Mouse (Mus musculus): ENCODE measurements around the gene Kcnj4. TPM values are rescaled to one million over a fixed set of nuclear protein-coding genes. Genes with fewer than 3 reads are reported as not detected.
"Not testable (repeated sequence)": the region's sequence is repeated elsewhere in the genome, so short reads cannot be mapped to it uniquely, and the experiment has no call there.

The Kcnj4 gene
- polyA plus RNA-seq, 1 experiment from 2014 or later = not detected

DNA sequence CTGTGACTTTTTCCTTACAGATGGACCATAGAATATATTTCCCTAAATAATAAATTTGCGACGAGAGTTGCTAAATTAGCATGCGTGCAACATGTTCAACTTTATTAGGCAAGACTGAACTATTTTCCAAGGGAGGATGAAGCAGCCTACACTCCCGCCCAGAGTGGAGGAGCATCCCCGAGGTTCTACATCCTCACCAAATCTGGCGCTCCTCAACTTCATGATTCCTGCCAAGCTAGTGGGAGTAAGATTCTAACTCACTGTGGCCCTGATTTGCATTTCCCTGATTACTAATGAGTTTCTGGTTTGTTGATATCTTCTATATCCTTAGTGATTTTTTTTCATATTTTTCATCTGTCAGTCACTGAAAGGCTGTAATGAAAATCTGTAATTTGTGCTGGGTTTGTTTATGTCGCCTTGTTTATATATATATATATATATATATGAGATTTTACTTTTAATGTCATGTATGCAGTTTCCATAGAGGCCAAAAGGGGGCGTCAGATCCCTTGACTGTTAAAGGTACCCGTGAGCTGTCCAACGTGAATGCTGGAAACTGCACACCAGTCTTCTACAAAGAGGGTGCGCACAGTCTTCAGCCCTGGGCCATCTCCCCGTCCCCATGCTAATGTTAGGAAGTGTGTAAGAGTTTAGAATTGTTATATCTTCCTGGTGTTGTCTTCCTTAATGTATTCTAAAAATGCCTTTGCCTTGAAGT, 31.2 kb downstream of the Kcnj4 start:
- Histone ChIP-seq H3K9me3 (no peaks in the 10 kb centered on the region), H3K9ac (no peak overlapping the region), H3K4me3 (no peak overlapping the region), H3K27me3 (peaks cover 3% of the 10 kb centered on the region; the same call in 1 of the 2 replicates), H3K4me1 (0 out of 2 replicates have a peak, but pooled peaks cover 4% of the 10 kb centered on the region), H3K4me2 (replicated peaks) (no peak overlapping the region), H3K36me3 (no peaks in the 10 kb centered on the region), H3K27ac (no peak overlapping the region)
- ATAC-seq (ENCODE audit: insufficient number of reproducible peaks, insufficient read depth, low FRiP score, low TSS enrichment) = no peak
- WGBS = 52% methylated on average over 12 of the region's 12 CpGs

DNA sequence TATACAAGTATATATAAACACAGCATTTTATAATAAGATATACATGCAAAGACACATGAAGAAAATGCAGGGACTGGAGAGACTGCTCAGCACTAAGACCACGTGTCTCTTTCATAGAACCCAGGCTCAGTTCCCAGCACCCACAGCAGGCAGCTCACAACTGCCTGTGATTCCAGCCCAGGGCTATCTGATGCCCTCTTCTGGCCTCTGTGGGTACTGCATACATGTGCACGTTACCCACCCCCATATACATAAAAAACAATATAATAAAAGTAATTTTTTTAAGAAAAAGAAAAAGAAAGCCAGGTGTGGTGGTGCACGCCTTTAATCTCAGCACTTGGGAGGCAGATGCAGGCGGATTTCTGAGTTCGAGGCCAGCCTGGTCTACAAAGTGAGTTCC, 32.0 kb downstream of the Kcnj4 start:
- H3K4me1 ChIP-seq = 0 out of 2 replicates have a peak, but pooled peaks cover 4% of the 10 kb centered on the region
- H3K36me3 ChIP-seq = no peaks in the 10 kb centered on the region
- no peak overlapping the region for H3K4me2 ChIP-seq (replicated peaks)
- H3K4me3 ChIP-seq = no peak overlapping the region
- 0 out of 2 replicates have a peak, but pooled peaks cover 3% of the 10 kb centered on the region for H3K27me3 ChIP-seq
- H3K9ac ChIP-seq = no peak overlapping the region
- 77% methylated on average over 5 of the region's 5 CpGs for WGBS
- no peak for ATAC-seq (ENCODE audit: insufficient number of reproducible peaks, insufficient read depth, low FRiP score, low TSS enrichment)
- H3K9me3 ChIP-seq = no peaks in the 10 kb centered on the region
- H3K27ac ChIP-seq = no peak overlapping the region

DNA sequence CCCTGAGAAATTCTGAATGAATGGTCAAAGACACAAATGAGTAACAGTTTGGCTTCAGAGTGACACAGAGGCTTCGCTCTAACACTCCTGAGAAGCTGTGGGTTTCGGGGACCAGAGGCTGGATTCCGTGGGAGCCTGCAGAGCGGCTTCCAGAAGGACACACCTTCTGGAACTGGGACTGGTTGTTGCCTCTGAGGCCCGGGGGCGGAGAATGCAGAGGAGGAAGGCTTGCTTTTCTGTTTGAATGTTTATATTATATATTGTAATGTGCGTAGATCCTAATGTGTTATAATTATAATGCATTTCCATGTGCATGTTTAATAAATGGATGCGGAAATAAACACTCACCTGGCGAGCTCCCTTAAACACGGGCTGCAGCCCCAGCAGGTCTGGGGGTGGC, 33.9 kb downstream of the Kcnj4 start:
- no peak overlapping the region for H3K27ac ChIP-seq
- WGBS = 50% methylated on average over 10 of the region's 10 CpGs
- no peaks in the 10 kb centered on the region for H3K4me1 ChIP-seq
- H3K36me3 ChIP-seq = no peaks in the 10 kb centered on the region
- H3K9me3 ChIP-seq = no peaks in the 10 kb centered on the region
- peak overlapping the region; percentile 24; the same call in 1 of the 2 replicates for H3K9ac ChIP-seq
- H3K4me2 ChIP-seq (replicated peaks) = peak overlapping the region; percentile 36
- H3K27me3 ChIP-seq = no peaks in the 10 kb centered on the region
- no peak overlapping the region for H3K4me3 ChIP-seq
- no peak for ATAC-seq (ENCODE audit: insufficient number of reproducible peaks, insufficient read depth, low FRiP score, low TSS enrichment)

DNA sequence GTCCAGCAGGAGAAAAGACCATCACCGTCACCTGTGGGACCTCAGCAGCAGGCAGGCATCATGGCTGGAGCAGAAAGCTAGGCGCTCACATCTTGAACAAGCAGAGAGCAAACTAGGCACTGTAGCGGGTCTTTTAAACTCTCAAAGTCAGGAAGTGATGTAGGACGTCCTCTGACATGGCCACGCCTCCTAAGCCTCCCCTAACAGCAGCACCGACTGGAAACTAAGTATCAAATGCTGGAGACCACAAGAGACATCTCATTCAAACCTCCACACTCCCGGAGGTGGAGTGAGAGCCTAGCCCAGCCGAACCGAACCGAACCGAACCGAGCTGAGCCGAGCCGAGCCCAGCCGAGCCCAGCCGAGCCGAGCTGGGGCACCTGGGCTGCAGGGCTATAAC, 34.5 kb downstream of the Kcnj4 start:
- no peaks in the 10 kb centered on the region for H3K9me3 ChIP-seq
- peak overlapping the region; percentile 36 for H3K4me2 ChIP-seq (replicated peaks)
- no peak overlapping the region for H3K27ac ChIP-seq
- H3K9ac ChIP-seq = peak overlapping the region; percentile 24; the same call in 1 of the 2 replicates
- H3K4me1 ChIP-seq = no peaks in the 10 kb centered on the region
- ATAC-seq (ENCODE audit: insufficient number of reproducible peaks, insufficient read depth, low FRiP score, low TSS enrichment) = no peak
- 29% methylated on average over 17 of the region's 17 CpGs for WGBS
- H3K27me3 ChIP-seq = no peaks in the 10 kb centered on the region
- peak overlapping the region; percentile 23 for H3K4me3 ChIP-seq
- no peaks in the 10 kb centered on the region for H3K36me3 ChIP-seq

DNA sequence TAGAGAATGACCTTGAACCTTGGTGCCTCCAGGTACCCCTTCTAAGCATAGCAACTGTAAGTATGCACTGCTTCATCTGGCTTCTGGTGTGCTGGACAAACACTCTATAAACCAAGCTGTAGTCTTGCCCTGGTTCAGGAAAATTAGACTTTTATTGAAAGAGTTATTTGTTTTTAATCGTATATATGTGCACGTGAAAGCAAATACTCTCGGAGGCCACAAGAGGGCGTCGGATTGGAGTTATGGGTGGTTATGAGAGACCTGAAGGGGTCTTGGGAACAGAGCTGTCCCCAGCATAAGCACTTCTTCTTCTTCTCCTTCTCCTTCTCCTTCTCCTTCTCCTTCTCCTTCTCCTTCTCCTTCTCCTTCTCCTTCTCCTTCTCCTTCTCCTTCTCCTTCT, 35.5 kb downstream of the Kcnj4 start:
- Histone ChIP-seq H3K4me2 (replicated peaks) (no peak overlapping the region), H3K4me1 (no peaks in the 10 kb centered on the region), H3K27me3 (no peaks in the 10 kb centered on the region), H3K4me3 (no peak overlapping the region), H3K27ac (no peak overlapping the region), H3K36me3 (no peaks in the 10 kb centered on the region), H3K9me3 (no peaks in the 10 kb centered on the region), H3K9ac (no peak overlapping the region)
- ATAC-seq (ENCODE audit: insufficient number of reproducible peaks, insufficient read depth, low FRiP score, low TSS enrichment) = no peak
- 72% methylated on average over 5 of the region's 5 CpGs for WGBS

DNA sequence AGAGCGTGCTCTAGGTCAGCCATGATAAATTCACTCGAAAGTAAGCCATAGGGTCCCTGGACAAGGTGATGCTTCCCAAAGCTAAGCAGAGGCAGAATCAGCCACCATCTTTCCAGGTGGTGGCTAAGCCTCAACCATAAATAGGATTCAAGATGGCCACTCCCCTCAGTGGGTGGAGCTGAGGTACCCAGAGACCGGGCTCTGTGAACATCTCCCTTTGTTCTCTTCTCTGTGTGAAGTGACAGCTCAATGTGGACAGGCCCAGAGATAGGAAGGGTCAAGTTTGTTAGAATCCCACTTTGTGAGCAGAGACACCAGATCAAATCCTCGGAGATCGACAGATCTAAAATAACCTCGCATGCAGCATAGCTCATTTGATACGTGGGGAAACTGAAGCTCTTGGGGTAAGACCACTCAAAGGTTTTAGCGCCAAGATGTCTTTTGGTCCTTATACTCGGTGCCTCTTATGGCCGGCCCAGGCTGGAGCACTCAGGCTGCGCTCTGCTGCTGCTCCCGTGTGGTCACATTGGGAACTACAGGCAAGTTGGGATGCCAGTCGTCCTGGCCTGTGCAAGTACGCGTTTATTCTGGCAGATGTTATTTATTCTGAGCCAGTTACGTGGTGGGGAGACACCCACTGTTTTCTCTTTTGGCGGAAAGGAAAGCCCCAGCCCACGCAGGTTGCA, 38.3 kb downstream of the Kcnj4 start:
- Histone ChIP-seq H3K4me3 (no peak overlapping the region), H3K9me3 (0 out of 2 replicates have a peak, but pooled peaks cover 2% of the 10 kb centered on the region), H3K4me1 (no peaks in the 10 kb centered on the region), H3K27ac (no peak overlapping the region), H3K27me3 (peaks cover 19% of the 10 kb centered on the region), H3K9ac (no peak overlapping the region), H3K36me3 (no peaks in the 10 kb centered on the region), H3K4me2 (replicated peaks) (no peak overlapping the region)
- ATAC-seq (ENCODE audit: insufficient number of reproducible peaks, insufficient read depth, low FRiP score, low TSS enrichment) = peak; percentile 71; the same call in 1 of the 2 replicates
- 6% methylated on average over 18 of the region's 18 CpGs for WGBS

DNA sequence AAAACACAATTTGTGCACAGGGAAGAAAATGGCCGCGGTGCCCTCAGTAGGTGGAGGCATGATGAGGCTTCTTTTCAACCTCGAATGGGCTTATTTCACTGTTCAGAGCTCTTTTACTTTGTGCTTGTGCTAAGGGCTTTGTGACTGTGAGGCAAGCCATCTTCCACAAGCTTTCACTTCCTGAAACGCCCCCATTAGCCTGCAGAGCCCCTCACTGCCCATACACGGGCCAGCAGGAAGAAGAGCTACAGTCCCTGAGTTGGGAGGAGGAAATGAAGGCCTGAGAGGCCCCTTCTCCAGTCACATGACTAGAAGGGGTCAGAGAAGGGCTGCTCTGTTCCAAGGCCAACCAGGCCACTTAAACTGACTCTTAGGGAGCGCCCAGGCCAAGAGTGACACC, 48.5 kb downstream of the Kcnj4 start:
- Histone ChIP-seq H3K9me3 (no peaks in the 10 kb centered on the region), H3K27me3 (peaks cover 6% of the 10 kb centered on the region; the same call in 1 of the 2 replicates), H3K27ac (no peak overlapping the region), H3K4me2 (replicated peaks) (no peak overlapping the region), H3K4me3 (no peak overlapping the region), H3K4me1 (peaks cover 9% of the 10 kb centered on the region; the same call in 1 of the 2 replicates), H3K36me3 (no peaks in the 10 kb centered on the region), H3K9ac (no peak overlapping the region)
- 67% methylated on average over 6 of the region's 6 CpGs for WGBS
- ATAC-seq (ENCODE audit: insufficient number of reproducible peaks, insufficient read depth, low FRiP score, low TSS enrichment) = no peak

DNA sequence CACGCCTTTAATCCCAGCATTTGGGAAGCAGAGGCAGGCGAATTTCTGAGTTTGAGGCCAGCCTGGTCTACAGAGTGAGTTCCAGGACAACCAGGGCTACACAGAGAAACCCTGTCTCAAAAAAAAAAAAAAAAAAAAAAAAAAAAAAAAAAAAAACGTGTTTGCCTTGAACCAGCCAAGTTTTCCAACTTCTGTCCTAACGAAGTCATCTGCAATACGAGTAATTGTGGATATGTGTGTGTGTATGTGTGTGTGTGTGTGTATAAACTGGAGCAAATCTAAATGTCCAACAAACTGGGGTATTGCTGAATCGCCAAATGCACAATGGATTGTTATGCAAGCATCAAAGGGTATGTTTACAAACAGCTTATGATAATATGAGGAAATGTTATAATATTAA, 48.9 kb downstream of the Kcnj4 start:
- H3K27ac ChIP-seq; ATAC-seq (ENCODE audit: insufficient number of reproducible peaks, insufficient read depth, low FRiP score, low TSS enrichment); H3K4me1 ChIP-seq; H3K27me3 ChIP-seq; H3K9ac ChIP-seq; H3K9me3 ChIP-seq; H3K4me3 ChIP-seq; H3K36me3 ChIP-seq; H3K4me2 ChIP-seq (replicated peaks): not testable (repeated sequence)
- WGBS = 50% methylated on average over 6 of the region's 6 CpGs

DNA sequence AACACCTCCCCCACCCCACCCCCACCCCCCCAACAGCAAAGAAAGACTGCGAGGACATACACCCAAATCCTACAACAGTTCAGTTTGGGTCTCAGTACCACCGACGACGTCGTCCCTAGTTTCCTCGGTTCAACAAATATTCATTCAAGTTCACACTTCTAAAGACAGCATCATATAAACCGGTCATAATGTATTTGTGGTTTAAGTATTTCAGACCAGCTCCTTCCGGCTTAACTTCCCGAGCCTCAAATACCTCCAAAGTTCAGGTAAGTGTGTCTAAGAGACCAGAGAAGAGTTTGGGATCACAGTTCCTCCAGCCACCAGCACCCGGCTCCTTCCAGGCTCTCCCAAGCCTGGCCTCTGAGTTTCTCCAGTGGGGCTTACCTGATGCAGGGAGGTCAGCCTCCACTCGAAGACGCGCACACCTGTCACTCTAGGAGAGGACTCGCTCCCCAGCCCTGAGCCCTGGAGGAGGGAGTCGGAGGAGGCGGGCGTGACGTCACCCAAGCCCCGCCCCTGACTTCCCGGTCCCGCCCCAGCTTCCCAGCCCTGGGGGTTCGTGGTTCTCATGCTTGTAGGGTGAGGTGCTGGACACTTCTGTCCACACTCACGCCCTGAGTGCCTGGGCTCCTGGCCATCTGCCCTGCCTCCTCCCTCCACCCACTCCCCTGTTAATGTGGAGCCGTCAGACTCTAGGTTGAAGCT, 49.8 kb downstream of the Kcnj4 start, which contains the start of gene Csnk1e:
Gene Csnk1e (minus strand): TSS at position 461 of the 705 bp plus-strand sequence.
- peak; percentile 78; the same call in 1 of the 2 replicates for ATAC-seq (ENCODE audit: insufficient number of reproducible peaks, insufficient read depth, low FRiP score, low TSS enrichment)
- Histone ChIP-seq H3K9ac (no peak within 1 kb of the TSS), H3K27ac (no peak within 1 kb of the TSS), H3K4me3 (peak within 1 kb of the TSS; percentile 26), H3K9me3 (no peaks in the 10 kb centered on the region), H3K36me3 (no peaks in the 10 kb centered on the region), H3K4me2 (replicated peaks) (peak within 1 kb of the TSS; percentile 53), H3K27me3 (no peaks in the 10 kb centered on the region), H3K4me1 (peaks cover 9% of the 10 kb centered on the region; the same call in 1 of the 2 replicates)
- WGBS = 4% methylated on average over 24 of the region's 24 CpGs

DNA sequence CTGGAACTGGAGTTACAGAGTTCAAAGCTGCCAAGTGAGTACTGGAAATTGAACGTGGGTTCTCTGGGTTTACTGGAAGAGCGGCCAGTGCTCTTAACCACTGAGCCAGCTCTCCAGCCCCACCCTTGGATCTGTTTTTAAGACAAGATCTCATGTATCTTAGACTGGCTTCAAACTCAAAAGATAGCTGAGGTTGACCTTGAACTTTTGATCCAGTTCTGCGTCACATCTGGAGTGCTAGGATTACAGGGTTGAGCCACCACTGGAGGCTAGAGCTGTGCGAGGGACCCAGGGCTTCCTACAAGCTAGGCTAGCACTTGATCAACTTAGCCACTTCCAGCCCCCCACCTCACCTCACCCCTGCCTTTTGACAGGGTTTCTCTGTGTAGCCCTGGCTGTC, 51.2 kb downstream of the Kcnj4 start:
- Histone ChIP-seq H3K9ac (no peak overlapping the region), H3K36me3 (no peaks in the 10 kb centered on the region), H3K27ac (no peak overlapping the region), H3K4me3 (no peak overlapping the region), H3K9me3 (no peaks in the 10 kb centered on the region), H3K27me3 (no peaks in the 10 kb centered on the region), H3K4me1 (peaks cover 9% of the 10 kb centered on the region; the same call in 1 of the 2 replicates), H3K4me2 (replicated peaks) (no peak overlapping the region)
- 83% methylated on average over 4 of the region's 4 CpGs for whole genome bisulfite sequencing
- no peak for ATAC-seq (ENCODE audit: insufficient number of reproducible peaks, insufficient read depth, low FRiP score, low TSS enrichment)

DNA sequence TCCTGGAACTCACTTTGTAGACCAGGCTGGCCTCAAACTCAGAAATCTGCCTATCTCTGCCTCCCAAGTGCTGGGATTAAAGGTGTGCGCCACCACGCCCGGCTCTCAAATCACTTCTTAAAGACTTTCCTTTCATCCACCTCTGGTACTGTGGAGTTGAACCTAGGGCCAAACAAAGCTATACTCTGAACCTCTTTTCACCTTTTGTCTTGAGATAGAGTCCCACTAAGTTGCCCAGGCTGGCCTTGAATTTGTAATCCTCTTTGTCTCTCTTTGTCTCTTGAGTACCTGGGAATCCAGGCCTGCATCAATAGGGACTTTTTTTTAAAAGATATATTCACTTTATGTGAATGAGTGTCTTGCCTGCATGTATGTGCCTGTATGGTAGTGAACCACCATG, 57.0 kb downstream of the Kcnj4 start:
- ATAC-seq (ENCODE audit: insufficient number of reproducible peaks, insufficient read depth, low FRiP score, low TSS enrichment) = no peak
- H3K27ac ChIP-seq = no peak overlapping the region
- no peaks in the 10 kb centered on the region for H3K9me3 ChIP-seq
- no peak overlapping the region for H3K4me3 ChIP-seq
- H3K4me1 ChIP-seq = no peaks in the 10 kb centered on the region
- H3K9ac ChIP-seq = no peak overlapping the region
- H3K36me3 ChIP-seq = no peaks in the 10 kb centered on the region
- no peaks in the 10 kb centered on the region; the same call in 1 of the 2 replicates for H3K27me3 ChIP-seq
- WGBS = 88% methylated on average over 3 of the region's 3 CpGs
- no peak overlapping the region for H3K4me2 ChIP-seq (replicated peaks)

Measured in embryonic facial prominence, embryonic 12.5 days (tissue).